Mouse (Mus musculus) hindbrain, embryonic 11.5 days (tissue): Measurements from ENCODE around the gene Ska2. TPM values are rescaled to one million over a fixed set of nuclear protein-coding genes. Genes with fewer than 3 reads are reported as not detected.

Source experiments
- ATAC-seq: fragments of 200-750 bp; cut with Nextera tagmentation; 2 replicates; pipeline ENCODE4 v1.8.0; 2017; ENCODE audit warnings: mild to moderate bottlenecking, moderate TSS enrichment, moderate library complexity; ENCODE audit not compliant: low FRiP score
- DNase-seq: peaks from one replicate; pipeline ENCODE4 v3.0.0-alpha.2; 2015; ENCODE audit warnings: low spot score
- H3K27ac ChIP-seq: fragments of 300-500 bp; sonication (generic); 2 replicates; pipeline ENCODE4 v1.5.1; 2014; ENCODE audit warnings: mild to moderate bottlenecking, low read depth, low read length
- H3K27me3 ChIP-seq: fragments of 300-500 bp; sonication (generic); 2 replicates; pipeline ENCODE4 v1.6.1; 2014; ENCODE audit warnings: mild to moderate bottlenecking, low read length, moderate library complexity, mixed read lengths; ENCODE audit not compliant: control insufficient read depth, insufficient read depth
- H3K36me3 ChIP-seq: fragments of 300-500 bp; sonication (generic); 2 replicates; pipeline ENCODE4 v1.6.1; 2014; ENCODE audit warnings: mild to moderate bottlenecking, low read length, moderate library complexity, mixed read lengths; ENCODE audit not compliant: control insufficient read depth, insufficient read depth
- H3K4me1 ChIP-seq: fragments of 300-500 bp; sonication (generic); replicated peaks from 2 replicates; pipeline ENCODE4 v1.6.1; 2014; ENCODE audit warnings: low read length, mixed read lengths; ENCODE audit not compliant: control insufficient read depth, insufficient read depth
- H3K4me2 ChIP-seq: fragments of 300-500 bp; sonication (generic); replicated peaks from 2 replicates; pipeline ENCODE4 v1.6.1; 2014; ENCODE audit warnings: mild to moderate bottlenecking, low read depth, low read length
- H3K4me3 ChIP-seq: fragments of 300-500 bp; sonication (generic); 2 replicates; pipeline ENCODE4 v1.5.1; 2014; ENCODE audit warnings: low read depth, low read length
- H3K9ac ChIP-seq: fragments of 300-500 bp; sonication (generic); 2 replicates; pipeline ENCODE4 v1.6.1; 2014; ENCODE audit warnings: low read depth, low read length
- H3K9me3 ChIP-seq: fragments of 300-500 bp; sonication (generic); 2 replicates; pipeline ENCODE4 v1.6.1; 2016; ENCODE audit warnings: low read length; ENCODE audit not compliant: control insufficient read depth
- WGBS: fragments of 180-500 bp; shearing (Covaris S2); extraction: QIAGEN DNeasy Blood & Tissue Kit; methylation state at CpG from one replicate; pipeline ENCODE4 v1.1.7; 2014; 5-methylcytosine and 5-hydroxymethylcytosine counted together
- microRNA counts: library from miRNA; unstranded; fragments of <30 nt; microRNA quantifications from one replicate; lab custom pipeline; 2015
- polyA plus RNA-seq: library from polyadenylated mRNA; unstranded; fragments of >200 nt; fragmentation: Nextera tagmentation; extraction: Ambion mirVana; gene quantifications from 2 replicates; pipeline ENCODE4 v1.2.1, GENCODE M21; 2014

Gene Ska2
- polyA plus RNA-seq, 1 experiment from 2014 or later, result 95.8 TPM

DNA sequence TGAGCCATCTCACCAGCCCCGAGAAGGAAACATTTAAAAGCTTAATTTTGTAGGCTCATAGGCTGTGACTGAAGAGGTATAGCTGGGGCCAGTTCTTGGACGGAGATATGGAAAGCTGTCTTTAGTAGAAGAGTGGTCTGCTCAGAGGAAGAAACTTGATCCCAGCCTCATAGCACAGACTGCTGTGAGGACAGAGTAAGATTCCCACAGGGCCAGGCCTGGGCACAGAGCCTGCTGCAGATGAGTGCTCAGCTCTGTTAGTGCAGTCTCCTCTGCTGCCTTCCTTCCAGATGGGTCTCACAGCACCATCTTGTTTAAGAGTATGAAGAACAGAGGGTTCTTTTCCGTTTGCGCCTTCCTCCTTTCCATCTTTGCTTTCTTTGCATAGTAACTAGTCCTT, 27.2 kb downstream of the Ska2 start:
- ATAC-seq, result no peak

DNA sequence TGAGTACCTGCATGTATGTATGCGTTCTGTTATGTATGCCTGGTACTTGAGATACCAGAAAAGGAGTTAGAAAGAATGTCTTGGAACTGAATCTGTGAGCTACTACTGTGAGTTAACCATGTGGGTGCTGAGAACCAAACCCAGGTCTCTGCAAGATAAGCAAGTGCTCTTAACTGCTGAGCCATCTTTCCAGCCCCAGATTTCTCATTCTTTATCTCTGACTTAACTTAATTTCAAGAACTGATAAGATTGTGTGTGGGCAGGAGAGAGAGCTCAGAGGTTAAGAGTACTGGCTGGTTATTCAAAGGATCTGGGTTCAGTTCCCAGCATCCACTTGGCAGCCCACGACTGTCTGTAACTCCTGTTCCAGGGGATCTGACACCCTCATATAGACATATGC, 49.0 kb downstream of the Ska2 start:
- Histone ChIP-seq H3K4me1 (no peaks in the 10 kb centered on the region), H3K36me3 (no peaks in the 10 kb centered on the region), H3K9ac (no peak overlapping the region), H3K27me3 (no peaks in the 10 kb centered on the region), H3K27ac (no peak overlapping the region), H3K4me2 (no peak overlapping the region), H3K4me3 (no peak overlapping the region), H3K9me3 (no peaks in the 10 kb centered on the region)
- ATAC-seq (no peak), DNase-seq (no peak)
- WGBS, result 96% methylated on average over 2 of the region's 2 CpGs

More for the DNA sequence above, 27.2 kb downstream of the Ska2 start:
- Histone ChIP-seq H3K9ac (no peak overlapping the region), H3K4me3 (no peak overlapping the region), H3K4me2 (no peak overlapping the region), H3K4me1 (no peaks in the 10 kb centered on the region), H3K36me3 (0 out of 2 replicates have a peak, but pooled peaks cover 2% of the 10 kb centered on the region), H3K27ac (no peak overlapping the region), H3K9me3 (no peaks in the 10 kb centered on the region), H3K27me3 (no peaks in the 10 kb centered on the region)
- 87% methylated on average over 4 of the region's 4 CpGs for WGBS
- no peak for DNase-seq

DNA sequence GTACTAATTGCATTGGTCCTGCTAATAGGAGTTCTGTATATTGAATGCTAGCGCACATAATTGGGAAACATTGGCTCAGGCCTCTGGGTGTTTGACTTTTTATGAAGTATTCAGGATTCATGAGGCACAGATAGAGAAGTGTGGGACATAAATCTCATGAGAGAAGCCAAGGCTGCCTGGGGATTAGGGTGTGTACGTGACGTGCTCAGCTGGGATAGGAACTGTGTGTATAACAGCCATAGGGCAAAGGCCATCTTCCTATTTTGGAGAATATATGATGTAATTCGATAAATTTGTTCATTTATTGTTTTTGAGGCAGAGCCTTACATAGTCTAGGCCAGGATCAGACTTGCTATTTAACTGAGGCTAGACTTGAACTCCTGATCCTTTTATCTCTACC, 53.7 kb downstream of the Ska2 start:
- no peak for DNase-seq

DNA sequence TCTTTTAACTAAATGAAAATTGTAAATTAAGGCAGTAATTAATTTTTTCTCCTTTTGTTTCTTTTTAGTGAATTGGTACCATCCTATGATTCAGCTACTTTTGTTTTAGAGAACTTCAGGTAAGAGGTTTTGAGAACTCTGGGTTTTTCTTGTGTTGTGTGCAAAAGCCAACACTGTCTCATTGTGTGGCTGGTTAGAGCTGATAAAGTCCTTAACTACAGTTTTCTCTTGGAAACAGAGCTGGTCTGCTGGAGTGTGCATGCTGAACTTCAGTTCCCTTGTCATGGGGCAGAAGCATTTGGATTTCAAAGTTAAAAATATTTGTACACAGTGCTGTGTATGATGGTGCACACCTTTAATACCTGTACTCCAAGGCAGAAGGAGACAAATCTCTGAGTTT, 54.7 kb downstream of the Ska2 start:
- peaks cover 14% of the 10 kb centered on the region for H3K36me3 ChIP-seq
- no peaks in the 10 kb centered on the region for H3K4me1 ChIP-seq
- no peak overlapping the region for H3K27ac ChIP-seq

More for the DNA sequence above, 53.7 kb downstream of the Ska2 start:
- no peak overlapping the region for H3K9ac ChIP-seq
- 94% methylated on average over 4 of the region's 4 CpGs for WGBS
- no peak overlapping the region for H3K4me3 ChIP-seq
- ATAC-seq, result no peak
- peaks cover 5% of the 10 kb centered on the region; the same call in 1 of the 2 replicates for H3K36me3 ChIP-seq
- no peak overlapping the region for H3K27ac ChIP-seq
- no peaks in the 10 kb centered on the region for H3K27me3 ChIP-seq
- H3K9me3 ChIP-seq, result no peaks in the 10 kb centered on the region
- no peaks in the 10 kb centered on the region for H3K4me1 ChIP-seq
- H3K4me2 ChIP-seq, result no peak overlapping the region

DNA sequence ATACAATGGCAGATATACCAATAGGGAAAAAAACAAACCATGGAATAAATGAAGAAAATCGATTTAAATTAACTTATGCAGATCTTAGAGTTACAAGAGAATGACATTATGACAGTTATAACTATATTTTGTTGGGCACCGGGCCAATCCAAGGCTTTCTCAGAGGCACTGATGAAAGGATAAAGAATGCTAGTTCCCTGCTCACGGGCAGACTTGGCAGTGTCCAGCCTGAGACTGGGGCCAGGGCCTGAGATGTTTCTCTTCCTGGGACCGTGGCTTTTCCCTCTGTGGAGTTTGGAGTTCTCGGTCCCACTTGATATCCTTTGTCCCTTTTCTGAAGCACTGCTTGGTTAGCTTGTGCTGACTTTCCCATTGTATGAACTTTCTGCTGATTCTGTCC, 64.6 kb downstream of the Ska2 start:
- Histone ChIP-seq H3K4me3 (no peak overlapping the region), H3K27me3 (no peaks in the 10 kb centered on the region), H3K4me1 (no peaks in the 10 kb centered on the region), H3K4me2 (no peak overlapping the region), H3K9me3 (no peaks in the 10 kb centered on the region), H3K9ac (no peak overlapping the region), H3K36me3 (peaks cover 3% of the 10 kb centered on the region; the same call in 1 of the 2 replicates), H3K27ac (no peak overlapping the region)
- 93% methylated on average over 5 of the region's 5 CpGs for WGBS
- no peak for DNase-seq
- ATAC-seq, result no peak

More for the DNA sequence above, 54.7 kb downstream of the Ska2 start:
- no peaks in the 10 kb centered on the region for H3K27me3 ChIP-seq
- H3K4me2 ChIP-seq, result no peak overlapping the region
- no peak overlapping the region for H3K4me3 ChIP-seq
- no peak for DNase-seq
- ATAC-seq, result no peak
- H3K9me3 ChIP-seq, result no peaks in the 10 kb centered on the region
- no peak overlapping the region for H3K9ac ChIP-seq

MicroRNA genes within 50 kb of the gene (microRNA counts, 519-probe panel; counts per million panel counts)
- microRNA mmu-miR-301a (lab: Ali Mortazavi, UCI), result 6,172 counts per million, percentile 87 among the panel's probes with 10 or more counts

Other genes starting within 250 kb of the Ska2 start
- 6.8 and 7.3 TPM in 2 replicates for gene Ypel2, start 115.5 kb upstream of the Ska2 start, polyA plus RNA-seq
- gene Gdpd1, start 35.2 kb upstream of the Ska2 start, polyA plus RNA-seq, result 99.1 and 114 TPM in 2 replicates
- gene Smg8, start 22.5 kb upstream of the Ska2 start, polyA plus RNA-seq, result 25.9 and 29.8 TPM in 2 replicates
- 19.6 and 22.6 TPM in 2 replicates for gene Prr11, start 526 bp upstream of the Ska2 start, polyA plus RNA-seq
- 76.2 and 78.9 TPM in 2 replicates for gene Trim37, start 17.8 kb downstream of the Ska2 start, polyA plus RNA-seq
- gene Ppm1e, start 249.8 kb downstream of the Ska2 start, polyA plus RNA-seq, result 15.1 and 15.7 TPM in 2 replicates